Mouse (Mus musculus) erythroblast, adult 5-6 weeks (primary cell): ENCODE data around the gene Rtp2. TPM values are rescaled to one million over a fixed set of nuclear protein-coding genes. Genes with fewer than 3 reads are reported as not detected.
"Not testable (repeated sequence)": the region's sequence is repeated elsewhere in the genome, so short reads cannot be mapped to it uniquely, and the experiment has no call there.

ENCODE experiments used
- ATAC-seq: replicated peaks from 2 replicates; pipeline ENCODE4 v1.8.0; 2016; ENCODE audit warnings: moderate number of reproducible peaks, mild to moderate bottlenecking, moderate TSS enrichment, inconsistent platforms; ENCODE audit not compliant: poor library complexity, low FRiP score, severe bottlenecking
- total RNA-seq, 2 experiments: library from RNA; stranded (forward) in 1 of 2; stranded (reverse) in 1 of 2; fragments of 150-400 nt in 1 of 2; fragments of 200-764, 138-1000 nt in 1 of 2; gene quantifications; 2 replicates each; pipeline versions ENCODE4 v1.2.3 to v1.2.4; 2015 to 2017; ENCODE audit warnings: low replicate concordance in 2 of 2

Gene Rtp2
- total RNA-seq, 2 experiments from 2014 or later, result not detected

GRCm38 (mm10) chr16:23953189-23953958 lies 21.2 kb upstream of the Rtp2 start:
- no peak for ATAC-seq

DNA sequence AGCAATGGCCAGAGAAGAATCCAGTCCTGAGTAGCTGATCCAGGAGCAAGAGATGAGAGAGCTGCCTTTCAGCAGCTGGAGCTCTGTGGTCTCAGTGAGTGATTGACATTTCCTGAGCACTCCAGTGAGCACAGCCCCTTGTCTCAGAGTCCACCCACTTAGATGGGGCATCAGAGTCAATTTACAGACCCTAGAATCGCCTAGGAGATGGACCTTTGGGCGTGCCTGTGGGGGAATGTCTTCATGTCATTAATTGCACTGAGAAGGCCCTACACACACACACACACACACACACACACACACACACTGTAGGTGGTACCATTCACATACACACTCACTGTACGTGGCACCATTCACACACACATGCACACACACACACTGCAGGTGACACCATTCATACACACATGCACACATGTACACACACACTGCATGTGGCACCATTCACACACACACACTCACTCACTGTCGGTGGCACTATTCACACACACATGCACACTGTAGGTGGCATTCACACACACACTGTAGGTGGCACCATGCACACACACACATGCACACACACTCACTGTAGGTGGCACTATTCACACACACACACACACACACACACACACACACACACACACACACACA lies 20.0 kb upstream of the Rtp2 start:
- ATAC-seq, result no peak

- no peak for ATAC-seq
These were observed 15.5 kb upstream of the Rtp2 start for GRCm38 (mm10) chr16:23947654-23948053.

DNA sequence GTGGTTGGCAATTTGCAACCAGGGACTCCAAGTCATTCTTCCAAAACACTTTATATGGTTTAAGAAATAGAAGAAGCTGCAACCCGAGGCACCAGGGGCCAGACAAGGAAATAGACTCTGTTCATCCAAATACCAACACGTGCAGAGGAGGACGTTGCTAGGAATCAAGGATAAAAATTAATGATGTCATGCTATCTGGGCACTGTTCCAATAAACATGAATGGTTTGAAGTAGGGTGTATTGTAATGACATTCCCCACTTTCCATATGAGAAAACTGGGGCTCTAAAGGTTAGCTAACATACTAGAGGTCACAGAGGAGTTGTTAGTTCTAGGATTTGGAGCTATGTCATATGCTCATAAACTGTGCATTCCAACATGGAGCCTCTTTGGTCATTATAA lies 12.6 kb upstream of the Rtp2 start:
- no peak for ATAC-seq

DNA sequence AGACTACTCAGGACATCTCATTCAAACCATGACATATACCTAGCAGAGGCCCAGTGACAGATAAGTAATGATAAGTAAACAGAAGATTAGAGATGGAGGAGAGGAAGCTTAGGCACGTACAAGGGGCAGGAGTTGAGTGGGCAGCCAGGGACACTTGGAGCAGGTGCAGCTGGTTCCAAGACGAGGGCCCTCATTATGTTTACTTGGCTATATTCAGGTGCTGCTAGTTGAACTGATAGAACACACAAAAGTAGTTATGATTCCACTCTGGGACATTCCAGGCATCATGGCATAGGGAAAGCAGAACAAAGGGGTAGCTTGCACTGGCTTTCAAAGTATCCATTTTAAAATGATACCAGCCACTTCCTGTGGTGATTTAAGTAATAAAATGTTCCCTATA lies 2.2 kb upstream of the Rtp2 start:
- ATAC-seq, result no peak

GRCm38 (mm10) chr16:23931275-23931674 lies 919 bp downstream of the Rtp2 start:
- no peak for ATAC-seq

DNA sequence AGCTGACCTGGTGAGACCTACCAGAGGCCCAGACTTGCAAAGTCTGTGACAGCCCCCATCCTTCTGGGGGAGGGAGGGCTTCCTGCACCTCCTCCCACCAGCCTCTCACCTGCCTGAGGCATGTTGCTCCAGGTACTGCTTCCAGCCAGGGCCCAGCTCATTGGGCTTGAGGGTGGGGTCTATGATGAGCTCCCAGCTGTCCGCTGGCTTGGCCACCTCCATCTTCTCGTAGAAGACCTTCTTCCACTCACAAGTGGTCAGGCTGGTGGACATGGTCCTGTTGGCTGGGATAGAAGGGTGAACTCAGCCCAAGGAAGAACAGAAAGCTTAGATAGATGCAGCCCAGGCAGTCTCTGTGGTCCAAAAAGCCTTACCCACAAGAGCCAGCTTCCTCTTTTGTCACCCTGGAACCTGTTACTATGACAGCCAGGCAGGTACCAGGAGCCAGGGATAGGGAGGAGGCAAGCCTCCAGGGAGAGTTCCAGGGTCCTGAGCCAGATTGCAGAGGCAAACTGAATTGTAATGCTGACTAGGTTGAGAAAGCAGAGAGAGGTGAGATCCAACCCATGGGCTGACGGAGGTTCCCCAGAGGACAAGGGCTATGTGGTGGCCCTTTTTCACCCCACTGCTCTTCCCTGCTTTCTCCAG lies 1.6 kb downstream of the Rtp2 start:
- ATAC-seq, result no peak

DNA sequence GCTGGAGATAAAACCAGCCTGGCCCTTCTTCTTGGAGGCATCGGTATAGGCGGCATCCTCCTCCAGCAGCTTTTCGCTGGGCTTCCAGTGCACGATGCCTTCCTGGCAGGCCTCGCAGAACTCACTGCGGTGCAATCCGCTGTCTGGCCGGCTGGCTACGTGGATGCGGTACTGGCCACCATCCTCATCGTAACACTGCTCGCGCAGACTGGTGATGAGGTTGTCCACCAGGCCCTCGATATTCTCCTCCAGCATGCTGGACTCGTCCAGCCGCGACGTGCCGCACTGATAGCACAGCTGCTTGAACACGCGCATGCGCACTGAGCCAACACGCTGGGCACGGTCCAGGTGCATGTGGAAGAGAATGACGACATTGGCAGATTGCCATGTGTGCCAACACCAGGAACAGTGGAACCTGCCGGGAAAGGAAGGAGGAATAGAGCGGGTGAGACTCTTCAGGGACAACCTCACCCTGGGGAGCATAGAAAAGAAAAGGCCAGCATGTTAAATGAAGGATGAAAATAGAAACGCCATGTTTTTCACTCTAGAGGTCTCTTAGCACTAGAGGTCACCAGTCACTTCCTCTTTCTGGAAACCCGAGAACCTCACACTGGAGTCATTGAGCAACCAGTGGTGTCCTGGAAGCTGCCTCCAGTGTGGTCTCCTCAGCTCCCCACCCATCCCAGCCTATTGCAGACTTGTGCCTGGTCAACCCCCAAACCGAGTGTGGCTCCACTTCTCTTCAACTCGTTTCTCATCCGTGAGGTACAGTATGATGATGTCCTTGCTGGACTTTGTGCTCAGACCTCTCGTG lies 4.7 kb downstream of the Rtp2 start:
- no peak for ATAC-seq

GRCm38 (mm10) chr16:23922906-23923305 lies 9.3 kb downstream of the Rtp2 start:
- no peak for ATAC-seq

DNA sequence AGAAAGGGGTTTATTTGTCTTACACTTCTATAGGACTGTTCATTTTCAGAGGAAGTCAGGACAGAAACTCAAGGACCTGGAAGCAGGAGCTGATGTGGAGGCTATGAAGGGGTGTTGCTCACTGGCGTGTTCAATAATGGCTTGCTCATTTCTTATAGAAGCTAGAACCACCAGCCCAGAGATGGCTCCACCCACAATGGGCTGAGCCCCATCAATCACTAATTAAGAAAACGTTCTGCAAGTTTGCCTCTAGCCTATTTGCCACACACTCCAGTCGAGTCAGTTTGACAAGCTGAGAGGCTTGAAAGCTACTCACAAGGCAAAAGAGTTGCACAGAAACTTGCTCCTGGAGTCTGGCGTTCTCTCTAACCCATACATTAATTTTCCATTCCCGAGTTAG lies 10.5 kb downstream of the Rtp2 start:
- no peak for ATAC-seq

DNA sequence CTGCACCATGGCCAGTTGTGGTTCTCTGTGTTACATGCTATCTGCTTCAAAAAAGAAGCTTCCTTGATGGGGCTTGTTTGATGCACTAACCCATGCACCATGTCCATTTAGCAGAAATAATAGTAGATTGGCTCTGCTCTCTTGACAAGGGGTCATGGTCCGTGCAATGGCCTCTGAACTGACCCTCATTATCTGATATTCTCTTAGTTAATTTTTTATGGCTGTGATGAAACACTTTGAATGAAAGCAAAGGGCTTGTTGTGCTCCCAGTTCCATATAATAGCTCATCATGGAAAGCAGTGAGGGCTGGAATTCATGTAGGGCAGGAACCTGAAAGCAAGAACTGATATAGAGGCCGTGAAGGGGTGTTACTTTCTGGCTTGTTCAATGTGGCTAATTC lies 12.8 kb downstream of the Rtp2 start:
- ATAC-seq, result no peak

- ATAC-seq, result no peak
These were observed 18.8 kb downstream of the Rtp2 start for GRCm38 (mm10) chr16:23913401-23913800.

- ATAC-seq, result no peak
These were observed 19.5 kb downstream of the Rtp2 start for GRCm38 (mm10) chr16:23912741-23913140.

DNA sequence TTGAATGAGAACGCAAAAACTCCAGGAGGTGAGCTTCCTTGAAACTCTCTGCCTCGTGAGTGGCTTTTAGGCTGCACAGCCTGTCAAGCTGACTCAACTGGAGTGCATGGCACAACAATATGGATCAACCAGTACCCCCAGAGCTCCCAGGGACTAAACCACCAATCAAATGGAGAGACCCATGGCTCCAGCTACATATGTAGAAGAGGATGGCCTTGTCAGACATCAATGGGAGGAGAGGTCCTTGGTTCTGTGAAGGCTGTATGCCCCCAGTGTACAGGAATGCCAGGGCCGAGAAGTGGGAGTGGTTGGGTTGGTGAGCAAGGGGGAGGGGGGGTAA lies 23.2 kb downstream of the Rtp2 start:
- not testable (repeated sequence) for ATAC-seq

DNA sequence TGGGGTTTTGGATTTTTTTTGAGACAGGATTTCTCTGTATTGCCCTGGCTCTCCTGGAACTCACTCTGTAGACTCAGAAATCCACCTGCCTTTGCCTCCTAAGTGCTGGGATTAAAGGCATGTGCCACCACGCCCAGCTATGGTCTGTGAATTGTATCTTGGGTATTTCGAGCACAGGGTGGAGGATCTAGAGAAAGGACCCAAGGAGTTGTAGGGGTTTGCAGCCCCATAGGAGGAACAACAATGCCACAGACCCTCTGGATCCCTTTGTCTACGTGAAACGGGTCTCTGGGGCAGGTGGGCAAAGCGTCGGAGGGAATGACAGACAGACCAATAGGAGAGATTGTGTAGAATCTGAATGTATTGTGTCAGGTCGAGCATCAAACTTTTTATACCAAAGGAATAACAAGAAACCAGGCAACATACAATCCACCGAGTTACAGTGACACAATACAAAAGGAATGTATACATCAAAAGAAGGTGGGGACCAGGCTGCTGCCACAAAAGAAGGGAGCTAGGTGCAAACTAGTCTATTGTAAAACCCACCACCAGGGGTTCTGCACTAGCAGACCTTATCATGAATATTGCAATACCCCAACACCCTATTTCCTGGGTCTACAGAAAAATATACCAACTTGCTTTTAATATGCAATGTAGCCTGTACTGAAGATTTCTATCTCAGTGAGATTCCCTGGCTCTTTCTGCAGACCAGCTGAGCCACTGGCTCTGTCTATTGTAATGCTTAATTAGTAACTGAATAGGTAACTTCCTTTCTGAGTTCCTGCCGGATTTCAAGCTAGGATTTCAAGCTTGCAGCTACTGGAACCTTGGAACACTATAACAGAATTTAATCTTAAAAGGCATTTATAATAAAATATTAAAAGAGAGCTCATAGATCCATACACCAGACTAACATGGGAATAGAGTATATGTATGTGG lies 23.8 kb downstream of the Rtp2 start:
- ATAC-seq, result not testable (repeated sequence)

GRCm38 (mm10) chr16:23906586-23906985 lies 25.6 kb downstream of the Rtp2 start:
- ATAC-seq, result not testable (repeated sequence)

- no peak for ATAC-seq
These were observed 30.8 kb downstream of the Rtp2 start for GRCm38 (mm10) chr16:23901411-23901810.

GRCm38 (mm10) chr16:23900061-23900460 lies 32.1 kb downstream of the Rtp2 start:
- ATAC-seq, result no peak

GRCm38 (mm10) chr16:23898840-23899239 lies 33.4 kb downstream of the Rtp2 start:
- no peak for ATAC-seq
